Mouse (Mus musculus) granulocyte monocyte progenitor cell, adult 5-6 weeks (primary cell): Measurements from ENCODE around the gene Jazf1. TPM values are rescaled to one million over a fixed set of nuclear protein-coding genes. Genes with fewer than 3 reads are reported as not detected.
A peak's percentile ranks its signal among the peaks of the same experiment; 100 is the strongest.

ENCODE experiments used
- ATAC-seq: replicated peaks from 2 replicates; pipeline ENCODE4 v1.8.0; 2016; ENCODE audit warnings: mild to moderate bottlenecking, moderate TSS enrichment, inconsistent platforms; ENCODE audit not compliant: poor library complexity, severe bottlenecking
- total RNA-seq, 2 experiments: library from RNA; stranded (forward) in 1 of 2; stranded (reverse) in 1 of 2; fragments of 200-712, 200-1000 nt in 1 of 2; fragments of >200 nt in 1 of 2; fragmentation: Nextera tagmentation in 1 of 2; gene quantifications; 2 replicates each; pipeline ENCODE4 v1.2.3; 2014 to 2017

Jazf1 gene
- total RNA-seq, 2 experiments from 2014 or later, result not detected

DNA sequence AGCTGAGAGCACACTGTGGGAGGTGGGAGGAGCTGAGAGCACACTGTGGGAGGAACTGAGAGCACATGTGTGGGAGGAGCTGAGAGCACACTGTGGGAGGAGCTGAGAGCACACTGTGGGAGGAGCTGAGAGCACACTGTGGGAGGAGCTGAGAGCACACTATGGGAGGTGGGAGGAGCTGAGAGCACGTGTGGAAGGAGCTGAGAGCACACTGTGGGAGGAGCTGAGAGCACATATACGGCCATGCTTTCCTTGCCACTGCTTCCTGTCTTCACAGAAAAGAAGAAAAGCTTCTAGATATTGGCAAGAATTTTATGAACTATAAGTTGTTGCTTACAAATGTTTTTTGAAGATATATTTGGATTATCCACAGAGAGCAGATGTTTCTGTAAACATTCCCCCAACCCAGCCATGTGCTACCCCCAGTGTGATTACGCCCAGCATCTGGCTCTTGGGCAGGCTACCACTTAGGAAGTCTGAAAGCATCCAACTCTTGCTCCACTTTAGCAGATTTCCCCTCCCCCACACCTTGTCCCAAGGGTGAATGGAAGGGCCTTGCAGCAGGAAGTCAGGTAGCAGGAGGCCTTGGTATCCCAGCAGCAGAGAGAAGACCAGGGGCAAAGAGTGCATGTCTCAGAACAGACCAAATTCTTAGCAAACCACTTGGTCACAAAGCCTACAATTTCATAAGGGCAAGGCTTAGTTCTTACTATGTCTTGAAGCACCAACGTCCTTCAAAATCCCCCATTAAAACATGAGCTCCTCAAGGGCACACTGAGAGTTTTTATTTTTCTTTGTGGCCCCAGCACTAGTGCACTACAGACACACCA, 105.6 kb downstream of the Jazf1 start:
- peak; percentile 23; the same call in 1 of the 2 replicates for ATAC-seq

DNA sequence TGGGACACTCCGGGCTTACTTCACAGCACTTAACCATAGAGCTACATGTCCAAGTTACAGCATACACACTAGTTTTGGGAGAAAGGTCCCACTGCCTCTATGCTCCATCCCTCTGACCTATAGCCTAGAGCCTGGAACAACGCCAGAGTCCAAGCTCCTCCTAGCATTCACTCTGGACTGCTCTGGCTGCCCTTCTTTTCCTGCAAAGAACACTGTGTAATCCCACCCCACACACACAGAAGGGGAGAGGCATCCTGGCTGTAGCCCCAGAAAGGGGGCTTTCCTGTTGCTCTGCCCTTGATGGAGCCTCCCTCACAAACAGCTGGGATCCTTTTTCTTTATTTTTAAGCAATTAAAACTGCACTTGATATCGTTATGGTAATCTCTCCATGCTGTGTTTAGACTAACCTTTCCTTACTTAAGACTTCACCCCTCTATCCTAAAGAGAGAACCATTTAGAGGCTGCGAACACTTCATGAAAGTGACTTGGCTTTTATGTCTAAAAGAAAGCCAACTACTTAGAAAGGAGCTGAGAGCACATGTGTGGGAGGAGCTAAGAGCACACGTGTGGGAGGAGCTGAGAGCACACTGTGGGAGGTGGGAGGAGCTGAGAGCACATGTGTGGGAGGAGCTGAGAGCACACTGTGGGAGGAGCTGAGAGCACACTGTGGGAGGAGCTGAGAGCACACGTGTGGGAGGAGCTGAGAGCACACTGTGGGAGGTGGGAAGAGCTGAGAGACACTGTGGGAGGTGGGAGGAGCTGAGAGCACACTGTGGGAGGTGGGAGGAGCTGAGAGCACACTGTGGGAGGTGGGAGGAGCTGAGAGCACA, 106.6 kb downstream of the Jazf1 start:
- ATAC-seq, result no peak; the same call in 1 of the 2 replicates

DNA sequence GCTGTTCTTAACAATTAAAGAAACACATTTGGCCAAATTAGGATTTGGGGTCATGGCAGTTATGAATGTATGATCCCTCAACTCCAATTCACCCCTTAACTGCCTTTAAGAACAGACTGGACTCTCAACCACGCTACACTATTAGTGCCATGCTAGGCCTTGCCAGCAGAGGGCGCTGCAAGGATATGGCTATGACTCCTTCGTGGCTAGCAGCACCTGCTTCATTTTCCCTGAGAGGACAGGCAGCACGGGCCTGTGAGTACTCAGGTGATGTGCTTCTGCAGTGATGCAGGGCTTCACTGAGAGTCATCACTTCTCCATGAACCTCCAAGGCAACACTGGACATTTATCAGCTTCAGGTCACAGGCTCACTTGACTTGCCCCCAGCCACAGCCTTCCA, 110.7 kb downstream of the Jazf1 start:
- ATAC-seq, result peak; percentile 45

DNA sequence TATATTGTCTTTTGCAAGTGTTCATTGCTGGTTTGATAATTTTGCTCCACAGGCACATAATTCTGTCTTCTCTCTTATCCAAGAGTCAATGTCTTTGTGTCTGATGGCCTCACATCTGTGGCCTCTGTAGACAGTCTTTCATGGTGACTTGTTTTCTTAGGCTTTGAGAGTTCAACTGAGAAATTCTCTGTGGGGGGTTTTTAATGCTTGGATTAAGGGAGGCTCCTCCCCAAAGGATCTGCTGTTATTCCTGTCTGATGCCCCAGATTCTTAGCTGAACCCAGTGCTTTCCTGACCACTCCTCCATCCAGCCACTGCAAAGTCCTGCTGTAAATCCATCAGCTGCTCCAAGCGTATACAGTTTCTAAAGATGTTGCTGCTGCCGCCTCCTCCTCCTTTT, 112.3 kb downstream of the Jazf1 start:
- ATAC-seq, result no peak

DNA sequence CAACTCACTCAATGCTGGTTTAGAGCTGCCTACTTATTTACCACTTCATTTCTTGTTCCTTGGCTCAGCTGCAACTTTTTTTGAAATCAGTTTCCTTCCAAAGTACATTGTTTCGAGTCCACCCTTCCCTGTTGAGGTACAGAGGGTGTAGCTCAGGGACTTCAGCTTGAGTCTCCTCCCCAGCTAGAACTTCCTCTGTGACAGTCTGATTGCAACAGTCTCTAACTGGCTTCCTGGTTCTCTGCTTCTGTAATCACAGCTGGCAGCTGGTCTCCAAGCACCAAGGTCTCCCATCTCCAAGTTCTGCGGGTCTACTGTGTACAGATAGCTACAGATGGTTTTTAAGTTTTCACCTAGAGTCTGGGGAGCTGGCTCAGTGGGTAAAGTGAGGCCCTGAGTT, 113.1 kb downstream of the Jazf1 start:
- peak; percentile 96 for ATAC-seq

DNA sequence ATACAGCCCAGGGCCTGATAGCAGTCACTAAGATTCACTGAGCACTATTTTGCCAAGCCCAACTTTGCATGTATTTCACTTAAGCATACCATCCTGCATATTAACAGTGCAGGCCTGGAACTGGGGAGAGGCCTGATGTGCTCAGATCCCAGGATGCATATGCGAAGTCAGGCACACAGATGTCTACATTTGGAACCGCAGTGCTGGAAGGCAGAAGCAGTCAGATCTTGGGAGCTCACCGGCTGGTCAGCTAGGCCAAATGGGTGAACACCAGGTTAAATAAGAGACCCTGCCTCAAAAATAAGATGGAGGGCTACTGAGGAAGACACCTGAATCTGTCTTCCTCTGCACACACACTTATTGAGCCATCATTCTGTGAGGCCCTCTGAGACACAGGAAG, 113.6 kb downstream of the Jazf1 start:
- ATAC-seq, result peak; percentile 17

DNA sequence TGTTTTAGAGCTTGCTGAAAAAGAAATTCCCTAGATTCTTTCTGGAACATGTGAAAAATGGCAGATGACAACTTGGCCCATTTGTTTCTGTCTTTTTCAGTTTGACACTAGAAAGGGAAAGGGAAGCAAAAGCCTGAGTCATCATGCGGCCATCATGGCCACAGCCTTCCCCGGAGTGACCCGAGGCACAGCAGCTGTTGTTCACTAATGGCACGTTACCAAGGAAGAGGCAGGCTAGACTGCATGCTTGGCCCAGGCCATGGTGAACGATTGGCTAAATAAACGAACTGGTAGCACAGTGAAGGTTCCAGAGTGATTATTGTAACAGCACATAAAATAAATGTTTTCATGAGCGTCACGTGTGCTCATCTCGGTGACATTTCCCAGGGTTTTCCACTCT, 114.0 kb downstream of the Jazf1 start:
- ATAC-seq, result no peak

DNA sequence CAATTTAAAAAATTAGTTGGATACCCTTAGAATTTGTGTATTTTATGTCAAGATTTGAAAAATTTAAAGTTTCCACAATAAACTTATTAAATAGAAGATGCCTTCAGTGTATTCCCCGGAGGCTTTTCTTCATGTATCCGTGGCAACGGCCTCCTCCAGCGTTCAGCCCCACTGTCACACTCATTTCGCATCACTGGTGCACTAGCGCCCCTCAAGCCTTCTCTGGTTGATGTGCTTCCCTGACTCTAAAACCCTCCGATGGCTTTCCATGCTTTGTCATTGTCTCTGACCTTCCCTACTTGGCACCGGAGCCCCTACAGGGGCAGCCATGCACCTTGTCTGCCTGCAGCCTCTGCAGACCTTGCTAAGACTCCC, 115.9 kb downstream of the Jazf1 start:
- ATAC-seq, result no peak

DNA sequence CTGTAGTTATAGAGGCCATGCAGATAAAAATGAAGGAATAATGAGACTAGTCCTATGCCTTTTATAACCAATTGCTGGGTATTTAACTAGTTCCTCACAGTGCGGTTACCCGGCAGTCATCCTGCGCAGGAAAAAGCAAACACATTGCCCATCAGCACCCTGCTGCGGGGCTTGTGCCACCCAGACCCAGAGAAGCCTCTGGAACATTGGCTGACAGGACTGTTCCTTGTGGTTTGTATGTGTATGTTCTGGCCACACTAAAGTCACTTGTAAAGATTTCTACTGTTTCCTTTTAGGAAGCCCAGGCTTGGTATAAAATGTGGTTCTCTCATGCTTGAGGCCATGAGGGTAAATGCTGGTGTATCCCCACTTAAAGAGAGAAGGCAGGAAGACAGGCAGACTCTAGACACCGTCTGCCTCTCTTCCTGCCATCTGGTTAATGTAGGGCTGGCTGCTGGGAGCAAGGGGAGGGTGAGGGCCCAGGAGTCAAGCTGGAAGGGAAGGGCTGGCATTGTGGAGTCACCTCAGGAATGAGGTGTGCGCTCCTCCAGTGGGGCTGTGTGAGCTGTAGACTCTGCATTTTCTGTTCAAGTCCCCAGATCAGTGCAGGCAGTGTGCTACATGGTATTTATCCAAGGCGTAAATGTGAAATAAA, 116.4 kb downstream of the Jazf1 start:
- ATAC-seq, result no peak

DNA sequence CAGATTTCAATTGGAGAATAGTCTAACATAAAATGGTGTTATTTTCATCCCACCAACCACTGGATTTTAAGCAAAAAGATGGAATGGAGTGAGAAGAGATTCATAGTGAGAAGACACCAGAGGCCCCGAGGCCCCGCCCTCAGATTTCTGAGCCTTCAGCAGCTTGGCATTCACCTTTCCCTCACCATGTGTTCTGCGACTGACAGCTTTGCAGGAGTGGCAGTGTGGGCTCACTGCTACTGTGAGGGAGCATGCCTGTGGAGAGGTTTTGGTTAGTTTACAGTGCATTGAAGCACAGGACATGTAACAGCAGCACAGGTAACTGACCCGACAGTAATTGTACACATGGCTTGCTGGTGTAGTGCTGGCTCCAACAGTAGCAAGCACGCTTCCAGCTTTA, 118.1 kb downstream of the Jazf1 start:
- no peak for ATAC-seq

DNA sequence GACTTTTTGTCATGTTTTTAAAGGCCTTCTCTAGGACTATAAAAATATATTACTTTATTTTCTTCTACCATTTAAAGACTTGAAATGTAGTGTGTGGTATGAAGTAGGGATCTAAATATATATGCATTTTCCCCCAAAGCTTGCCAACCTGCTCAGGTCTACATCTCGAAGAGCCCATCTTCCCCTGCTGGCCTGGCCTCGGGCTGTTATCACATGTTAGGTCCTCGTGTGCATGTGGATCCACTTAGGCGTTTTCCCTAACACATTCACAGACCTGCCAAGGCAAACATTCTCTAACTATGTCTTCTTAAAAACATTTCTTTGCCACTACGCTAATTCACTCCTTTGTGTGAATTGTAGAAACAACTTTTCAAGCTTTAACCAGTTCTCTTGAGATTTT, 125.9 kb downstream of the Jazf1 start:
- no peak for ATAC-seq

DNA sequence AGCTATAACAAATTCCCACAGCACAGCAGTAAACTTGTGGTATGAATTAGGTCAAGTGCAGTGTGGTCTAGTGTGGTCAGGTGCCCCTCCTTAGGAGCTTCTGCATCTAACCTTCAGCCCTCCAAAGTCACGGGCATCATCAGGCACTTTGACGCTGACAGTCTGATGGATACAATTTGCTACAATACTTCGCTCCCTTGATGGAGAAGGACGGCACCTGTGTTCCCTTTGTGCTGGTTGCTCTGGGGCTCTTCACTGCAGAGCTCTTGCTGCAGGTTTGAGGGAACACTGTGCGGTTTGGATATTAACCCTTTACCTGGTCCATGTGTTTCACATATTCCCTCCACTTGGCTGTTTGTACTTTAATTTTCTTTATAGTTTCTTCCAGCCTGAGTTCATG, 126.3 kb downstream of the Jazf1 start:
- no peak for ATAC-seq

DNA sequence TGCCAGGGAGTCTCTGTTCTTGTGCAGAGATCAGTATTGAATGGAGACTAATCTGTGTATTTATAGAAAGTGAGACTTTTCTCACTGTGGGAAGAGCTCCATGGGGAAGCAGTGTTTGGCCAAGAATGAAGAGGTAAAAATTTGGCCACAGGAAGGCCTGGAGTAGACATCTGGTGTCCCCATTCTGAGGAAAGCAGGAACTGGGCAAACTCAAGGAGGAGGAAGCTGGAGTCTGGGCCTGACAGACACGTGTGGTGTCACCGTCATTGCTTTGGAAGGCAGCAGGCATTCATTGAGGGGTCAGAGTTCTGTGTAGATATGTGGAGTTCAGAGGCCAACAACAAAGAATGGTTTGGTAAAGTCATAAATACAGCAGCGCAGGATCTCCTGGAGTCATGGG, 130.5 kb downstream of the Jazf1 start:
- peak; percentile 61 for ATAC-seq

DNA sequence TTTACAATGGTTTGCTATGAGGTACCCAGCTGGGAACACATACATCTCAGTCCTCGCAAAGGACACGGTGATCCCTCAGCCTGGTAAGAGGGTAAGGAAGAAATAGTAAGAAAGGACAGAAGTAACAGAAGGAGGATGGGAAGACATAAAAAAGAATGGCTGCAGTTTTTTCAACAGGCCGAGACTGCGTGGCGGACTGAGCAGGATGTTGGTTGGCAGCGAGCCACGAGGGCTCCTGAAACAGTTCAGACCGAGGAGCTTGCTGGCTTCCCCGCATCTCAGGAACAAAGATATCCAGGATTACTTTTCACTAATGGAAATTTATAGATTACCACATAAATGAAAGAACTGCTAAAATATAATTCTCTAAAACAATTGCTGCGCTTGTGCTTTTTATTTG, 131.4 kb downstream of the Jazf1 start:
- no peak for ATAC-seq

DNA sequence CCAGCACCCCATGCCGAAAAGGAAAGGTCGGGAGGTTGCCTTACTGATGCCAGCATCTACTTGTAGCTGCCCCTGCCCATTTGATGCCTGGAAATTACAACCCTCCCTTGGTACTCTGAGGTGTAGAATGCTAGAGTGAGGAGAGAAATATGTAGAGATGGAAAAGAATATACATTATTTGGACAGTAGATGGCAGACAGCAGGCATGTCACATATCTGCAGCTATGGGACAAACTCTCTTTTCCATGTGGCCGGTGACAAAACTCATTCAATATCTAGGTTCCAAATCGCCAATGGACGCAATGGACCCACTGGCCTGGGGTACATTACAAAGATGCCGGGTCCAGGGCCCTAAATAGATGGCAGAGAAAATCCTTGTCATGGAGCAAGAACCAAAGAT, 134.4 kb downstream of the Jazf1 start:
- no peak for ATAC-seq

DNA sequence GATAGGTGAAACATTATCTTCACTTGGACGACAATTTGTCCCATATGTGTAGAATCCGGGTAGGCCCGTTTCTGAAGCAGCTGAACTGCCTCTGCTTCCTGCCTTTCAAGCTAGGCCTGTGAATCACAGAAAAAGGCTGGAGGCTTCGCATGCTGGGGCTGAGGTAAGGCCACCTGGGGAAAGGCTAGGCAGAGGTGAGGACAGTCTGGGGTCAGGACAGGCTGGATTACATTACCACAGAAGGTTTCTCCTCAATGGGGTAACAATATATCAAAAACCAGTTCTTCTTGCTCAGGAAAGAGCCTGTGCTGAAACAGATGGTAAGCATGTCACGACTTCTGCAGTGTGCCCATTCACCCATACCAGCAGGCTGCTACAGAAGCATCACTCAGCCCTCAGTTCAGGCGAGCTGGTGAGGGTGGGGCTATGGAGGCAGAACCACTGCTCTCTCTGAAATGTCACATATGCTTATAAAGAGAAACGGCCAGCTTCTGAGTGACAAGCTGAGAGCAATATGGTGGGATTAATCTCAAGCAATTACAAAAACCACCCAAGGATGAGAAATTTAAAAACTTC, 135.7 kb downstream of the Jazf1 start:
- ATAC-seq, result no peak

DNA sequence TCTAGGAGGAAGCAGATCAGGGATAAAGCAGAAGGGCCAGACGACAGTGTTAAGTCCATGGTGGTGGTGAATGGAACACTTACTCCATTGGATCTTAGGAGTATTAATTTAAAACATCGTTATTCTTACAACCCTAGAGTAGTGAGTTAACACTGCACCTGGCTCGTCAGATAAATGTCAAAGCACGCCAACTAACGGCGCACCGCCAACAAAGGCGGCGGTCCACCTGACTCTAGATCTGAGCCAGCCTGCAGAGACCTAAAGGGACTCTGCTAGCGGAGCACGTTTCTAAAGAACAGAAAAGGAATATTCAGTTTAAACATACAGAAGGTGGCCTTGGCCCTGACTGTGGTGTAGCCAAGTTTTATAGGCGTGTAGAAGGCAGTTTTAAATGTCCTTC, 139.1 kb downstream of the Jazf1 start:
- ATAC-seq, result no peak

DNA sequence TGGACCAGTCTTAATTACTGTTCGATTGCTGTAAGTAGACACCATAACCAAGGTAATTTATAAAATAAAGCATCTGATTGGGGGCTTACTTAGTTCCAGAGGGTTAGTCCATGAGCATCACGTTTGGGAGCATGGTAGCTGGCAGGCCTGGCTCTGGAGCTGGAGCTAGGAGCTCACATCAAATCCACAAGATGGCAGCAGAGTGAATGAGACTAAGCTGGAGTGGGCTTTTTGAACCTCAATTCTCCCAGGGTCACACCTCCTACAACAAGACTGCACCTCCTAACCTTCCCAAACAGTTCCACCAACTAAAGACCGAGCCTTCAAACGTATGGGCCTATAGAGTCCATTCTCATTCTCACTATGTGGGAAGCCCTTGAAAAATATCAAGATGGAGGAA, 141.5 kb downstream of the Jazf1 start:
- 0 out of 2 replicates have a peak, but pooled peaks have one; percentile 44 for ATAC-seq

DNA sequence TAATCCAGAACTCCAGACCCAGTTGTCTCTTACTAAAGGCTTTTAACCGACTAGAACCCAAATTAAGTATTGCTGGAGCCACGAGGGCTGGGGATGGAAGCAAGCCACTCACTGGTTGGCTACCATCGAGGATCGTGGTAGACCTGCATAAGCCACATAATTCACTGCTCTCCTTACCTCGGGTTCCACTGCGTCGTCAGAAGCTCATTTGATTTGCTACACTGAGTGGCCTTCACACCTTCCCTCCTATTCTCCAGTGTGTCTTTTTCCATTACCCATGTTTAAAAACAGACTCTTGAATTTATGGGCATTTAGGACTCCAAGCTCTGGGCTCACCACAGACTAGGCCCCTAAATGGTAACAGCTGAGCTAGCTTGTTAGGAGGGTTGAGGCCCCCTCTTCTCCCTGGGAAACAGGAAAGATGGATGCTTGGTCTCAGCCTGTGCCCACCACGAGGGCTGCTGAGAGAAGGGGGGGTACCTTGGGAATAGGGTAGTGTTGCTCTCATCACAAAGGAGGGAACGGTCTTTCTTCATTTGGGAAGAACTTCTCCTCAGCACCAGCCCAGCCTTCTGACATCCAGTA, 142.9 kb downstream of the Jazf1 start:
- no peak for ATAC-seq

DNA sequence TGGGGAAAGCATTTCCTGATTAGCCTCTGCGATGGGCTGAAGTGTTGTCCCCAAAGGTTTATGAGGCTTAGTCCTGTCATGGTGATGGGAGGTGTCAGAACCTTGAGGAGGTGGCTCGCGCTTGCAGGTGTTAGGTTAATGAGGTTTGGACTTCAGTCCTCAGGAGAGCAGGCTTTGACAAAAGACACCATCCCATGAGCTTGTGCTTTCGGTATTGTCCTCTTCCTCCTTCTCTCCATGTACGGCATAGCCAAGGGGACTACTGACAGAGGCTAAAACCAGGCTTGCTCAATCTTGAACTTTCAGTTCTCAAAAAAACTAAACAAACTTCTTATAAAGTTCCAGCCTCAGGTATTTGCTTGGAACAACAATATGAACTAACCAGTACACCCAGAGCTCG, 147.2 kb downstream of the Jazf1 start:
- peak; percentile 87 for ATAC-seq
